Mouse (Mus musculus) myocyte (in vitro differentiated cells): ENCODE data around the gene Adamts10.

Source experiments
- E2F4 ChIP-seq: IDR thresholded peaks from one replicate; pipeline ENCODE4 v1.6.1; 2011; ENCODE audit warnings: mild to moderate bottlenecking, control low read depth, moderate library complexity; ENCODE audit not compliant: insufficient read depth
- MAX ChIP-seq: IDR thresholded peaks from one replicate; pipeline ENCODE4 v1.6.1; 2011; ENCODE audit warnings: low read depth, mild to moderate bottlenecking, control low read depth
- MYOD1 ChIP-seq, 3 experiments: IDR thresholded peaks; one replicate each; pipeline ENCODE4 v1.6.1; 2011; ENCODE audit warnings: control low read depth in 2 of 3, low read depth in 2 of 3, mild to moderate bottlenecking in 2 of 3, moderate library complexity in 1 of 3; ENCODE audit not compliant: insufficient read length in 2 of 3, control insufficient read depth in 1 of 3
- MYOG ChIP-seq, 3 experiments: IDR thresholded peaks; one replicate each; pipeline ENCODE4 v1.6.1; 2011; ENCODE audit warnings: control low read depth in 2 of 3, low read depth in 2 of 3, mild to moderate bottlenecking in 2 of 3; ENCODE audit not compliant: insufficient read length in 2 of 3, control insufficient read depth in 1 of 3, insufficient read depth in 1 of 3
- POLR2A ChIP-seq: IDR thresholded peaks from one replicate; pipeline ENCODE4 v1.6.1; 2011; ENCODE audit warnings: low read depth, mild to moderate bottlenecking, control low read depth, moderate library complexity; ENCODE audit not compliant: insufficient read length
- POLR2AphosphoS2 ChIP-seq: IDR thresholded peaks from one replicate; pipeline ENCODE4 v1.6.1; 2011; ENCODE audit warnings: low read depth, control low read depth; ENCODE audit not compliant: insufficient read length
- REST ChIP-seq: IDR thresholded peaks from one replicate; pipeline ENCODE4 v1.6.1; 2011; ENCODE audit warnings: mild to moderate bottlenecking, control low read depth, moderate library complexity; ENCODE audit not compliant: insufficient read depth, insufficient read length
- SRF ChIP-seq: IDR thresholded peaks from one replicate; pipeline ENCODE4 v1.6.1; 2011; ENCODE audit warnings: low read depth; ENCODE audit not compliant: control insufficient read depth, insufficient read length
- TCF12 ChIP-seq: IDR thresholded peaks from one replicate; pipeline ENCODE4 v1.6.1; 2011; ENCODE audit warnings: mild to moderate bottlenecking, control low read depth; ENCODE audit not compliant: poor library complexity, insufficient read depth, severe bottlenecking
- TCF3 ChIP-seq: IDR thresholded peaks from one replicate; pipeline ENCODE4 v1.6.1; 2011; ENCODE audit warnings: low read depth, control low read depth; ENCODE audit not compliant: insufficient read length
- USF1 ChIP-seq: IDR thresholded peaks from one replicate; pipeline ENCODE4 v1.6.1; 2011; ENCODE audit warnings: low read depth, mild to moderate bottlenecking, control low read depth, moderate library complexity

GRCm38 (mm10) chr17:33563527-33564076, 39.6 kb downstream of the Adamts10 start:
- TF ChIP-seq MYOG (IDR thresholded peaks at IDR 0.05; ENCODE audit: control insufficient read depth in 1 of 3, insufficient read depth in 1 of 3, insufficient read length in 2 of 3, low read depth in 2 of 3) (no peak), POLR2A (no peak), E2F4 (no peak), MAX (no peak), TCF12 (no peak), USF1 (no peak), TCF3 (no peak), MYOD1 (IDR thresholded peaks at IDR 0.05; ENCODE audit: control insufficient read depth in 1 of 3, insufficient read length in 2 of 3, low read depth in 2 of 3) (no peak), POLR2AphosphoS2 (no peak), SRF (no peak), REST (no peak)
